Mouse (Mus musculus) heart, adult 2 months (tissue): ENCODE data around the gene Grifin.

Experiments
- CTCF ChIP-seq: fragments of 200-600 bp; IDR thresholded peaks from 2 replicates; pipeline ENCODE4 v1.8.1; 2022; ENCODE audit warnings: antibody characterized with exemption, mild to moderate bottlenecking, moderate library complexity
- EP300 ChIP-seq: fragments of 200-500 bp; IDR thresholded peaks from 2 replicates; pipeline ENCODE4 v1.6.1; 2011; ENCODE audit warnings: low read depth, low read length, control low read depth; ENCODE audit not compliant: insufficient read depth
- POLR2A ChIP-seq: fragments of 200-500 bp; IDR thresholded peaks from 2 replicates; pipeline ENCODE4 v1.6.1; 2011; ENCODE audit warnings: mild to moderate bottlenecking, low read depth, low read length, control low read depth; ENCODE audit not compliant: insufficient read depth

GRCm38 (mm10) chr5:140521196-140521595 is 43.7 kb downstream of the Grifin start:
- no peak for TF ChIP-seq CTCF
- TF ChIP-seq EP300, result no peak
- no peak for TF ChIP-seq POLR2A
